Mouse (Mus musculus) intestine, embryonic 16.5 days (tissue): Measurements from ENCODE around the gene Ifit2. TPM values are rescaled to one million over a fixed set of nuclear protein-coding genes. Genes with fewer than 3 reads are reported as not detected.

Source experiments
- ATAC-seq: fragments of 200-750 bp; cut with Nextera tagmentation; 2 replicates; pipeline ENCODE4 v1.8.0; 2017; ENCODE audit warnings: moderate TSS enrichment, moderate library complexity
- H3K27ac ChIP-seq: fragments of 300-500 bp; sonication (generic); 2 replicates; pipeline ENCODE4 v1.5.1; 2014; ENCODE audit warnings: mild to moderate bottlenecking, low read length
- H3K27me3 ChIP-seq: fragments of 300-500 bp; sonication (generic); replicated peaks from 2 replicates; pipeline ENCODE4 v1.6.1; 2014; ENCODE audit warnings: low read length, control low read depth, mixed read lengths; ENCODE audit not compliant: control insufficient read depth, insufficient read depth
- H3K36me3 ChIP-seq: fragments of 300-500 bp; sonication (generic); 2 replicates; pipeline ENCODE4 v1.6.1; 2014; ENCODE audit warnings: low read length, control low read depth; ENCODE audit not compliant: control insufficient read depth, insufficient read depth
- H3K4me1 ChIP-seq: fragments of 300-500 bp; sonication (generic); 2 replicates; pipeline ENCODE4 v1.6.1; 2014; ENCODE audit warnings: low read length, control low read depth, mixed read lengths; ENCODE audit not compliant: control insufficient read depth, insufficient read depth
- H3K4me2 ChIP-seq: fragments of 300-500 bp; sonication (generic); 2 replicates; pipeline ENCODE4 v1.6.1; 2014; ENCODE audit warnings: low read depth, low read length, control low read depth
- H3K4me3 ChIP-seq: fragments of 300-500 bp; sonication (generic); 2 replicates; pipeline ENCODE4 v1.5.1; 2014; ENCODE audit warnings: mild to moderate bottlenecking, low read length
- H3K9ac ChIP-seq: fragments of 300-500 bp; sonication (generic); 2 replicates; pipeline ENCODE4 v1.6.1; 2014; ENCODE audit warnings: low read depth, low read length
- H3K9me3 ChIP-seq: fragments of 300-500 bp; sonication (generic); 2 replicates; pipeline ENCODE4 v1.6.1; 2016; ENCODE audit warnings: low read length, control low read depth; ENCODE audit not compliant: control insufficient read depth
- WGBS: fragments of 180-500 bp; shearing (Covaris S2); extraction: QIAGEN DNeasy Blood & Tissue Kit; methylation state at CpG from one replicate; pipeline ENCODE4 v1.1.7; 2014; 5-methylcytosine and 5-hydroxymethylcytosine counted together
- polyA plus RNA-seq: library from polyadenylated mRNA; unstranded; fragments of >200 nt; fragmentation: Nextera tagmentation; extraction: Ambion mirVana; gene quantifications from 2 replicates; pipeline ENCODE4 v1.2.1, GENCODE M21; 2015

The Ifit2 gene
- polyA plus RNA-seq, 1 experiment from 2014 or later = 5.7 TPM

DNA sequence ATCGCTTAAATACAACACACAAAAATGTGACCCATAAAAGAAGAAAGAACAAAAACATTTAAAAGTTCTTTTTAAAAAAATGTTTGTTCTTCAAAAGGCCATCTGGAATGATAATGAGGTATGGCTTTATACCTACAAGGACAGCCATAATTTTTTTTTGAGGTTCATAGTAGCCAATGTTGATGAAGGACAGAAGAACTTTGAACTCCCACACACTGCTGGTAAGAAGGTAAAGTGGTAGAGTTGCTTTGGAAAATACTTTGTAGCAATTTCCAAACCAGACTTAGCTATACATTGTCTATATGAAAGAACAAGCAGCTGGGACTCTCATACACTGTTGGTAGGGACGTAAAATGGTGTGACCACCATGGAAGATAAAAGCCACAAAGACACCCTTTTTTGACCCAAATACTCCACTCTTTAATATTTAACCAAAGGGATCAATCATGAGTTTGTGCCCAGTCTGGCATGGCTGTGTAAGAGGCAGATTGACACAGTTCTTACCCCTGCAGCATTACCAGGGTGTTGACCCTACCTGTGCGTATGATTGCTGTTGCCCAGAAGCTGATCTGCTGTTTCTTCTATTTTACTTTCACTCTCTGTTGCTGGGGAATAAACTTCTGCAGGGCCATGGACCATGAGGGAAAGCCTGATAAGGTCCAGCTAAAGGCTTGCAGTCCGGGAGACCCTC lies 18.3 kb upstream of the Ifit2 start:
- H3K27ac ChIP-seq = no peak overlapping the region
- no peaks in the 10 kb centered on the region for H3K9me3 ChIP-seq
- no peak overlapping the region for H3K9ac ChIP-seq
- no peak overlapping the region for H3K4me2 ChIP-seq
- WGBS = 83% methylated on average over 4 of the region's 4 CpGs
- H3K4me1 ChIP-seq = no peaks in the 10 kb centered on the region
- no peak overlapping the region for H3K4me3 ChIP-seq
- H3K36me3 ChIP-seq = no peaks in the 10 kb centered on the region
- ATAC-seq = no peak
- H3K27me3 ChIP-seq = no peaks in the 10 kb centered on the region

DNA sequence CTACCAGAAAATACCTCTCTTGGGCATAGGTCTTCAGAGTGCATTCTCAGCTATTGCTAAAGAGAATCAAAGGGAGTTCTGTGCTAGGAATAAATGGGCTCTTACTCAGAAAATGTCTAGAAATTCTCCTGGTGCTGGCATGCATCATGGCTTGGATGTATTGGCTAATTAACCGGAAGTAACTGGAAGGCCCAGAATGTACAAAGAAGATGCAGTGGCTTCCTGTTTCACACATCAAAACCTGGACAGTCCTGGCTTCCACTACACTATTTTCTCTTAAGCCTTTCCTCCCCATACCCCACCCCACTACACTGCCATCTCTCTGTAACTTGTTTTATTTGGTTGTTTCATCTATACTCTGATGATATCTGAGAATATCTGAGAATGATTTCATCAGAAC lies 11.1 kb upstream of the Ifit2 start:
- H3K9me3 ChIP-seq = no peaks in the 10 kb centered on the region
- no peak overlapping the region for H3K4me2 ChIP-seq
- H3K27ac ChIP-seq = no peak overlapping the region
- no peak overlapping the region for H3K4me3 ChIP-seq
- H3K9ac ChIP-seq = no peak overlapping the region
- WGBS = 72% methylated on average over 1 of the region's 1 CpGs
- no peaks in the 10 kb centered on the region for H3K36me3 ChIP-seq
- H3K4me1 ChIP-seq = no peaks in the 10 kb centered on the region
- H3K27me3 ChIP-seq = no peaks in the 10 kb centered on the region
- no peak for ATAC-seq

DNA sequence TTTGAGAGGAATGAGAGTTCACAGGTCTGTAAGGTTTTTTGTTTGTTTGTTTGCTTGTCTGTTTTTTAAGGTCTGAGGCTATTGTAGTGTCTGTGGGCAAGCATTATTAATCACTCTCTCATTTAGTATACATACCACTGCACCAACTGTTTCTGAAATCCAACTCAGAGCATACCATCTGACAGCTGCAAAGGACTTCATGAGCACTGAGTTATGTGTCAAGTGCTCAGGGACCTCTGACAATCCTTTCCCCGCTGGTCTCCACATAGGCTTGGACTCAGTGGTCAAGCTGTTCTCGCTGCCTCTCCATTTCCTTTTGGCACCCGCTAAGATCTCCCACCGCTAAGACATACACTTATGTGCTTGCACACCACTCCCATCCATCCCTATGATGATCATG lies 4.3 kb upstream of the Ifit2 start:
- WGBS = 89% methylated on average over 4 of the region's 4 CpGs
- H3K36me3 ChIP-seq = no peaks in the 10 kb centered on the region
- no peak overlapping the region for H3K4me2 ChIP-seq
- no peak overlapping the region for H3K9ac ChIP-seq
- H3K9me3 ChIP-seq = no peaks in the 10 kb centered on the region
- no peaks in the 10 kb centered on the region for H3K27me3 ChIP-seq
- no peak overlapping the region for H3K4me3 ChIP-seq
- H3K4me1 ChIP-seq = no peaks in the 10 kb centered on the region
- ATAC-seq = no peak
- H3K27ac ChIP-seq = no peak overlapping the region

DNA sequence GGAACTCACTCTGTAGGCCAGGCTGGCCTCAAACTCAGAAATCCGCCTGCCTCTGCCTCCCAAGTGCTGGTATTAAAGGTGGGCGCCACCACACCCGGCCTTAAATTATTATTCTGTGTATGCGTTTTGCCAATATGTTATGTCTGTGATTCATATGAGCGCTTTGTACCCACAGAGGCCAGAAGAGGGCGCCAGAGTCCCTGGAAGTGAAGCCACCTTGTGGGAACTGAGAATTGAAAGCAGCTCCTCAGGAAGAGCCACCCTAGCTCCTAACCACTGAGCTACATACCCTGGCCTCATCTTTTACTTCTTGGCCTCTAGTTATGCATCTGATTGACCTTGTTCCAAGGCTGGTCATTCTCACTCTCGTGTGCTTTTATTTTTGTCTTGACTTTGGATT lies 2.5 kb upstream of the Ifit2 start:
- peaks cover 13% of the 10 kb centered on the region for H3K4me1 ChIP-seq
- H3K4me2 ChIP-seq = no peak overlapping the region
- H3K36me3 ChIP-seq = no peaks in the 10 kb centered on the region
- H3K9me3 ChIP-seq = no peaks in the 10 kb centered on the region
- H3K4me3 ChIP-seq = no peak overlapping the region
- H3K27me3 ChIP-seq = no peaks in the 10 kb centered on the region
- no peak for ATAC-seq
- no peak overlapping the region for H3K9ac ChIP-seq
- 38% methylated on average over 7 of the region's 7 CpGs for WGBS
- H3K27ac ChIP-seq = no peak overlapping the region

DNA sequence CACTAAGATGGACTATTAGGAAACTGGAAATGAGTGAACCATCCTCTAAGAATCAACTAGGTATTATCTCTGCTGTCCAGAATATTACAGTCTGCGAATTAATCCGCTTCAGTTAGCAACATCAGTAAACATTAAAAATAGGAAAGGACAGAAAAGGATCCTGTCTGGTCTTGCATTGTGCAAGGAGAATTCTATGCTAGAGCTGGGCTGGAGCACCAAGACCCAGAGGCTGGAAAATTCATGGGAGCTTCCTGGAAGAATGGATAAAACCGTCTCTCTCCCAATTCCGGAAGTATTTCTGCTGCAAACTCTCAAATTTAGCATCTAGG lies 325 bp upstream of the Ifit2 start:
- Histone ChIP-seq H3K9ac (peak overlapping the region; percentile 61), H3K27ac (no peak overlapping the region)

DNA sequence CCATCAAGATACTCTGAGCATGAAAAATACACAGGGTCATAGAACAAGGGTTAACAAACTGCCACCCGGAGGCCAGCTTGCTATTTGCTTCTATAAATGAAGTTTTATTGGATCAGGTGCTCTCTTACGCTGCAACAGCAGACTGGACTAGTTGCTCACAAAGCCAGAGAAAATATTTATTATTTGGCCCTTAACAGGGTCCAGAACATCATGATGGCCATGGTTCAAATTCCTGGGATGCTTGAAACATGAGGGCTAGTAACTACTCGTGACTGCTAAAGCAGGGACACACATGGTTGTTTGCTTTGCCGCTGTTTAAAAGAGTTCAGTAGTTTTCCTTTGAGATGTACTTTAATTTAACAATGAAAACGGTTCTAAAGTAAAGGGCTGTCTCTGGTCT lies 1.5 kb downstream of the Ifit2 start:
- Histone ChIP-seq H3K36me3 (no peaks in the 10 kb centered on the region), H3K9me3 (no peaks in the 10 kb centered on the region), H3K27me3 (no peaks in the 10 kb centered on the region), H3K27ac (peak overlapping the region; percentile 72), H3K4me1 (peaks cover 24% of the 10 kb centered on the region), H3K4me3 (peak overlapping the region; percentile 14; the same call in 1 of the 2 replicates), H3K4me2 (peak overlapping the region; percentile 43), H3K9ac (peak overlapping the region; percentile 55; the same call in 1 of the 2 replicates)
- ATAC-seq = peak; percentile 41
- WGBS = 24% methylated on average over 5 of the region's 5 CpGs

More for the DNA sequence above, 325 bp upstream of the Ifit2 start:
- Histone ChIP-seq H3K36me3 (no peaks in the 10 kb centered on the region), H3K4me2 (peak overlapping the region; percentile 81), H3K9me3 (no peaks in the 10 kb centered on the region), H3K4me1 (peaks cover 20% of the 10 kb centered on the region), H3K27me3 (no peaks in the 10 kb centered on the region), H3K4me3 (peak overlapping the region; percentile 57)
- 27% methylated on average over 4 of the region's 4 CpGs for WGBS
- ATAC-seq = no peak

DNA sequence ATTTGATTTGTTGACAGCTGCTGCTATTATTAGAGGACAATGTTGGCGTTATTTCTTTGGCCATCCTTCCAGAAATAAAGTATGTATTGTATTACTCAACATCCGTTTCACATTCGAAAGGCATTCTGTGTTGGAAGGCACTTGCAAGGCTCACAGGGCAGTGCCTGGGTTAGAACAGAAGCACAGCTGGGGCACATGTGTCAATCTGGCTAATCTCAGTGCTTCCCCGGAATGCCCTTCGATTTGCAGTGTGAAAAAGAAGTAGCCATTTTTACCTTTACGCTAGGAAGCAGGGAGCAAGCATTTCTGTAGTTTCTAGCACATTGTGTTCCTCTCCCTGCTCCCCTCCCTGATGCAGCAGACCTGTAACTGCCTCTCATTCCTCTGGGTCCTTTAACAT lies 2.5 kb downstream of the Ifit2 start:
- WGBS = 47% methylated on average over 6 of the region's 6 CpGs
- H3K4me2 ChIP-seq = peak overlapping the region; percentile 42
- peak overlapping the region; percentile 77 for H3K27ac ChIP-seq
- H3K9me3 ChIP-seq = no peaks in the 10 kb centered on the region
- H3K4me3 ChIP-seq = 0 out of 2 replicates have a peak overlapping the region, but pooled peaks have one; percentile 3
- H3K27me3 ChIP-seq = no peaks in the 10 kb centered on the region
- 0 out of 2 replicates have a peak overlapping the region, but pooled peaks have one; percentile 14 for H3K9ac ChIP-seq
- peaks cover 24% of the 10 kb centered on the region for H3K4me1 ChIP-seq
- no peak for ATAC-seq
- H3K36me3 ChIP-seq = no peaks in the 10 kb centered on the region

DNA sequence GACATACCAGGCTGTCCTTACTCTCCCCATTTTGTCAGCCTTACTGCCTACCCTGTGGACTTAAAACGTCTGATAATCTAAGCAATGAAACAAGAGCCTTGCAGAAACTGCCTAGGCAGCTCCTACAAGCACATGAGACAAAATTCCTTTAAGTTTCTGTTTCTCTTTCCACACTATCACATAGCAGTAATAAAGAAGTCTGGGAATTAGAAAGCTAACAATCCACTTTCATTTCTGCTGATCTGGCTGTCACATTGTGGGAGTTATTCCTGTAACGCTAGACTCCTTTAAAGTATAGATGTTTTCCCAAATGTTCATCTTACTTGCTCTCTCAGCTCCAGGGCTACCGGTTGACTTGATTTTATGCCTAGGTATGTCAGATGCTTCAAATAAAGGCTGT lies 3.0 kb downstream of the Ifit2 start:
- no peaks in the 10 kb centered on the region for H3K9me3 ChIP-seq
- WGBS = 47% methylated on average over 3 of the region's 3 CpGs
- peak overlapping the region; percentile 42 for H3K4me2 ChIP-seq
- peak overlapping the region; percentile 77 for H3K27ac ChIP-seq
- no peak for ATAC-seq
- H3K4me3 ChIP-seq = 0 out of 2 replicates have a peak overlapping the region, but pooled peaks have one; percentile 3
- H3K9ac ChIP-seq = 0 out of 2 replicates have a peak overlapping the region, but pooled peaks have one; percentile 14
- H3K27me3 ChIP-seq = no peaks in the 10 kb centered on the region
- H3K36me3 ChIP-seq = no peaks in the 10 kb centered on the region
- peaks cover 24% of the 10 kb centered on the region for H3K4me1 ChIP-seq

DNA sequence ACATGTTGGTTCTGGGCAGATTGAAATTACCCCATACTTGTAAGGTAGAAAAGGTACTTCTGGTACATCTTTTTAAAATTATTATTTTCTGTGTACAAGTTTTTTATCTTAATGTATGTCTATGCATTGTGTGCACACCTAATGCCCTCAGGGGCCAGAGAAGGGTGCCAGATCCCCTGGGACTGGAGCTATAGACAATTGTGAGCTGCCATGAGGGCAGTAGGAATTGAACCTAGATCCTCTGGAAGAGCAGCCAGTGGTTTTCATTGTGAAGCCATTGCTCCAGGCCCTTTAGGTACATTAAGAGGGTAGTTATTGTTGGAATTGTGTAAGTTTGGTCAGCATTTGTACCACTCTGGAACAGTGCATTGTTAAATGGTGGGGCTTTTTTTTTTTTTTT lies 3.6 kb downstream of the Ifit2 start:
- Histone ChIP-seq H3K4me1 (peaks cover 24% of the 10 kb centered on the region), H3K36me3 (no peaks in the 10 kb centered on the region), H3K27me3 (no peaks in the 10 kb centered on the region), H3K4me2 (no peak overlapping the region), H3K9me3 (no peaks in the 10 kb centered on the region), H3K9ac (no peak overlapping the region), H3K4me3 (no peak overlapping the region), H3K27ac (no peak overlapping the region; the same call in 1 of the 2 replicates)
- no peak for ATAC-seq

DNA sequence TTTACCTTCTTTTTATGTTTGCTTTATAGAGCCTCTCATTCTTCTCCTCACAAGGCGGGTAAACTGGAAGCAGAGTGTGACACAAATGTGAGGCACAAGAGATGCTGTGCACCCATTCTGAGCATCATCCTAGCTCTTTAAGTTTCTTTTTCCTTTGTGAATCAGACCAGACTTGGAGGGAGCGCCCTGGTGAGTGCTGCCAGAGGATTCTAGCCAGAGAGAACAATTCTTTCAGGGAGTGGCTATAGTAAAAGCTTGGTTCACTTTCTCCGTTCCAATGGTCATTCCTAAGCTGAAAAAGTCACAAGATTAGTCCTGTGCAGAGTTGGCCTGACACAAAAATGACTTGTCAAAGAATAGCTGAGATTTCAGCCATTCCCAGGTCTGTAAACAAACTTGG lies 6.1 kb downstream of the Ifit2 start:
- Histone ChIP-seq H3K9me3 (no peaks in the 10 kb centered on the region), H3K27ac (no peak overlapping the region), H3K36me3 (no peaks in the 10 kb centered on the region), H3K27me3 (no peaks in the 10 kb centered on the region), H3K4me3 (no peak overlapping the region), H3K4me1 (peaks cover 22% of the 10 kb centered on the region), H3K4me2 (no peak overlapping the region), H3K9ac (no peak overlapping the region)
- WGBS = 52% methylated on average over 3 of the region's 3 CpGs
- no peak for ATAC-seq
